Mouse (Mus musculus) forebrain, embryonic 12.5 days (tissue): Measurements from ENCODE around the gene Zcchc8. TPM values are rescaled to one million over a fixed set of nuclear protein-coding genes. Genes with fewer than 3 reads are reported as not detected.
"Not testable (repeated sequence)": the region's sequence is repeated elsewhere in the genome, so short reads cannot be mapped to it uniquely, and the experiment has no call there.

Experiments used
- ATAC-seq: fragments of 200-750 bp; cut with Nextera tagmentation; 2 replicates; pipeline ENCODE4 v1.8.0; 2017; ENCODE audit warnings: moderate TSS enrichment; ENCODE audit not compliant: low FRiP score
- H3K27ac ChIP-seq: fragments of 300-500 bp; sonication (generic); 2 replicates; pipeline ENCODE4 v1.5.1; 2016; ENCODE audit warnings: mild to moderate bottlenecking
- H3K27me3 ChIP-seq: fragments of 300-500 bp; sonication (generic); 2 replicates; pipeline ENCODE4 v1.6.1; 2016; ENCODE audit warnings: mild to moderate bottlenecking
- H3K36me3 ChIP-seq: fragments of 300-500 bp; sonication (generic); replicated peaks from 2 replicates; pipeline ENCODE4 v1.6.1; 2016; ENCODE audit warnings: mild to moderate bottlenecking
- H3K4me1 ChIP-seq: fragments of 300-500 bp; sonication (generic); 2 replicates; pipeline ENCODE4 v1.6.1; 2016
- H3K4me2 ChIP-seq: fragments of 300-500 bp; sonication (generic); 2 replicates; pipeline ENCODE4 v1.6.1; 2016; ENCODE audit warnings: mild to moderate bottlenecking, moderate library complexity
- H3K4me3 ChIP-seq: fragments of 300-500 bp; sonication (generic); replicated peaks from 2 replicates; pipeline ENCODE4 v1.5.1; 2016; ENCODE audit warnings: mild to moderate bottlenecking
- H3K9ac ChIP-seq: fragments of 300-500 bp; sonication (generic); 2 replicates; pipeline ENCODE4 v1.6.1; 2016; ENCODE audit warnings: mild to moderate bottlenecking
- H3K9me3 ChIP-seq: fragments of 300-500 bp; sonication (generic); 2 replicates; pipeline ENCODE4 v1.6.1; 2016
- WGBS: fragments of 180-500 bp; shearing (Covaris S2); methylation state at CpG from one replicate; pipeline ENCODE4 v1.1.7; 2016; 5-methylcytosine and 5-hydroxymethylcytosine counted together
- polyA plus RNA-seq: library from polyadenylated mRNA; unstranded; fragments of >200 nt; fragmentation: Nextera tagmentation; extraction: Ambion mirVana; gene quantifications from 2 replicates; pipeline ENCODE4 v1.2.1, GENCODE M21; 2016

The Zcchc8 gene
- 103 and 109 TPM in 2 replicates for polyA plus RNA-seq

DNA sequence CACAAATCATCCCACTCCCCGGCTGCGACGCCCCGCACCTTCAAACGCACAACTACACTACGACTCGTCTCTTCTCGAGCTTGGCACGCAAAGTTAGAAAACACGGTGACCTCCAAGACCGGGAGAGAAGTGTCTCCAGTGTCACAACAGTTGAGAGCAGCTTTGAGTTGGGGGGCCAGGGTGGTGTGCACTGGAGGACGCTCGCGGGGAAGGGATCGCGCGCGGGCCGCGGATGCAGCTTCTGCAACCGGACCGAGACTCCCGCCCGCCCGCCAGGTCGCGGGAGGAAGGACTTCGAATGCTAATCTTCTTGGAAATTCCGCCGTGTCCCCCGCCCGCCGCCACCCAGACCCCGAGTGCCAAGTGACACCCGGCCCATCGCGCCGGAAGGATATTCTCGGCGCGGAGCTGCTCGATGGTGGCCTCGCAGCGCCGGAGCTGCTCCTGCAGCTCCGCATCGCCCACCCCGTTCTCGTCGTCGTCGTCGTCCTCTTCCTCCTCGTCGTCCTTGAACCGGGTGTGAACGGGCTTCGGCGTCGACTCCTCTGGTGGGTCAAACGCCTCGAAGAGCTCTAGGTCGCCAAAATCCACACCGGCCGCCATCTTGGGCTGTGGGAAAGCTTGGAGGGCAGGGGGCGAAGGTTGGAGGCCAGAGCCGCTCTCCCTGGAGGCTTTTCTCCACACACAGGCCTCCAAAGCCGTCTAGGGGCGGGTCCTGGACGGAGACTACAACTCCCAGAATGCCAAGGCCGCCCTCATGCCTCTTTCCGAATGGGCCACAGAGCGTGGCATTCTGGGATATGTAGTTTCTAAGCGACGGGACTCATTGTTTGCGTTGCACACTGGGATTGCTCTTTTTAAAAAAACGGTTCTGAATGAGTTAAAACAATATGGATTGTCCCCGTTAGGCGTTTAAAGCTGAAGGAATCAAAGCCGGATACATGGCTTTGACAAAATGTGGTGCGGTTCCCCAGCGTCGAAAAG lies at the start of gene Zcchc8:
Zcchc8 (minus strand) TSS at position 773 of the 984 bp plus-strand sequence.
- Histone ChIP-seq H3K4me1 (peaks cover 17% of the 10 kb centered on the region), H3K27ac (peak within 1 kb of the TSS; percentile 86), H3K9ac (peak within 1 kb of the TSS; percentile 90), H3K27me3 (no peaks in the 10 kb centered on the region), H3K36me3 (peaks cover 20% of the 10 kb centered on the region), H3K4me3 (peak within 1 kb of the TSS; percentile 89), H3K4me2 (peak within 1 kb of the TSS; percentile 75), H3K9me3 (no peaks in the 10 kb centered on the region)
- ATAC-seq: peak; percentile 100
- under 1% methylated on average over 83 of the region's 83 CpGs for WGBS

DNA sequence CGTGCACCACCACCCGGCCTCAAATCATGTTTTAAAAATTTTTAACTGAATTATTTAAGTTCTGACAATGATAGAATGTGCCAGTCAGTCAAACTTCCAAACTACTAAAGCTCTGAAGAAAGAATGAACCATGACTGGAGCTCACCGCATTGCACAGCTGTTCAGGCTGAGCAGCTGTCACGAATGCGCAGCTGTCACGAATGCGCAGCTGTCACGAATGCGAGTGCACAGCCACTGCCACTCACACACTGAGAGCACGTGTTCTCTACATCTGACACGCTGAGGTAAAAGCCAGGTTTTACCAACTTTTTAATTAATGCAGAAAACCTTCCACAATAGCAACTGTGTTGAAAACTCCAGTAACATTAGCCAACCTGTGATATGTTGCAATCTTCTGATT lies 45.6 kb upstream of the Zcchc8 start:
- 95% methylated on average over 11 of the region's 11 CpGs for whole genome bisulfite sequencing
- not testable (repeated sequence) for H3K9ac ChIP-seq, H3K9me3 ChIP-seq, H3K27ac ChIP-seq, H3K4me1 ChIP-seq, H3K27me3 ChIP-seq, ATAC-seq, H3K4me2 ChIP-seq, H3K4me3 ChIP-seq
- H3K36me3 ChIP-seq: peaks cover 78% of the 10 kb centered on the region

DNA sequence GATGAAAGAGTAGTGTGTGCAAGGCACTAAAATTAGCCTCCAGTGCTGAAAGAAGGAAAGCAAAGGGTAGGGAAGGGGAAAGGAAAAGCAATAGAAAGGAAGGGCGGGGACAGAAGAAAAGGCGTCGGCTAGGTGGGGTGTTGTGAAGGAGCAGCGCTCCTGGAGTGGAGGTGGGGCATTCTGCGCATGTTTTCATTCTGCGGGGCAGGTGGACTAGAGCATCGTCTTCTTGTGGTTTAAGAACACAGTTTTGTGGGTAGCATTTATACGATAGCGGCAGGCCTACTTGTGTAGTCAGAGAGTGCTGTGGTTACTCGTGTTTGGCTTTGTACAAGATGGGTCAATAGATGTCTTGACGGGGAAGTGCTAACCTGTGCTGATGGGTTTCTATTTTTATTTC lies 44.6 kb upstream of the Zcchc8 start:
- ATAC-seq: no peak
- H3K9ac ChIP-seq: no peak overlapping the region
- H3K27ac ChIP-seq: no peak overlapping the region
- peaks cover 77% of the 10 kb centered on the region for H3K36me3 ChIP-seq
- 96% methylated on average over 11 of the region's 11 CpGs for WGBS
- H3K27me3 ChIP-seq: no peaks in the 10 kb centered on the region
- no peak overlapping the region for H3K4me2 ChIP-seq
- H3K9me3 ChIP-seq: no peaks in the 10 kb centered on the region
- H3K4me1 ChIP-seq: no peaks in the 10 kb centered on the region
- no peak overlapping the region for H3K4me3 ChIP-seq

DNA sequence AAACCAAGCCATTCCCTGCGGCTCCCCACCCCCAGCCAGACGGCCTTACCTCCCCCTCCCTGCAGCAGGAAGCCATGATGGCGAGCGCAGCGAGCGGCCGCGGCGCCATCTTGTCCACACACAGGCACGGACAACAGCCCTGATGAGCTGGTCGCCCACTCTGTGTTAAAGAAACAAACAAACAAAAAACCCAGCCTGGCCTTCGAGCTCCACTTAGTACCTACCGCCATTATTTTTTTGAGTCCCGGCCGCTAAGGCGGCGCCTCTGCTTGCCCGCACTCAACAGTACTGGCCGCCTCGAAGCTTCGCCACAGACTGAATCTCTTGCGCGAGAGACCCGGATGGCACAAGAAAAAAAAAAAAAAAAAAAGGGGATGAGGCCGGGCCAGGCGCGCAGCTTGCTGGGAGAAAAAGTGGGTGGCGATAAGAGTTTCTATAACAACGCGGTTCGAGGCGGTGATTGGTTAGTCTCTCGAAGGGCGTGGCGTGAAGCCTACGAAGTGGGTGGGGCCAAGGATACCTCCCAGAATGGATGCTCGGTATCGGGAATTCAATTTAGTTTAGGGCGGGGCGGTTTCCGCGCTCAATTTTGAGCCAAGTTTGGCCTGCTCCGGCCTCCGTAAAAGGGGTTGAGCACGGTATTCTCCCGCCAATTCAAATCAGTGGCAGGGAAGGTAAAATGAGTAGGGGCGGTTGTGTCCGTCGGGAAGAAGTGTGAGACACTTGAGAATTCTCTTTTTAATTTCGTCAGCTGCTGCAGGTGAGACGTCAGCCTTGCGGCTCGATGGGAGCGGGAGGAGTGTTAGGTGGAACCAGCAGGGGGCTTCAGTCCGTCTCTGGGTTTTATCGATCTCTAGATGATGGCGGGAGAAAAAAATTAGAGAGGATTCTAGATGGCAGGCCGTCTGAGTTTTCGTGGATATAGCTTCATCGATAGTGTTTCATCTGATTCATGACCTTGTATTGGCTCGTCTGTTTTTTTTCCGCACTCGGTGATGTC lies 28.5 kb upstream of the Zcchc8 start, which contains the start of the genes Rsrc2 and Kntc1:
Rsrc2 (minus strand) TSS at position 350 of the 1,000 bp plus-strand sequence.
Kntc1 (plus strand) TSS at position 652 of the 1,000 bp plus-strand sequence.
- peaks cover 12% of the 10 kb centered on the region for H3K36me3 ChIP-seq
- H3K4me2 ChIP-seq: peak within 1 kb of the TSS; percentile 81
- peak within 1 kb of the TSS; percentile 99 for H3K27ac ChIP-seq
- peaks cover 35% of the 10 kb centered on the region for H3K4me1 ChIP-seq
- peak within 1 kb of the TSS; percentile 93 for H3K9ac ChIP-seq
- no peaks in the 10 kb centered on the region for H3K9me3 ChIP-seq
- H3K27me3 ChIP-seq: no peaks in the 10 kb centered on the region
- peak within 1 kb of the TSS; percentile 85 for H3K4me3 ChIP-seq
- peak; percentile 99 for ATAC-seq
- WGBS: under 1% methylated on average over 63 of the region's 63 CpGs

DNA sequence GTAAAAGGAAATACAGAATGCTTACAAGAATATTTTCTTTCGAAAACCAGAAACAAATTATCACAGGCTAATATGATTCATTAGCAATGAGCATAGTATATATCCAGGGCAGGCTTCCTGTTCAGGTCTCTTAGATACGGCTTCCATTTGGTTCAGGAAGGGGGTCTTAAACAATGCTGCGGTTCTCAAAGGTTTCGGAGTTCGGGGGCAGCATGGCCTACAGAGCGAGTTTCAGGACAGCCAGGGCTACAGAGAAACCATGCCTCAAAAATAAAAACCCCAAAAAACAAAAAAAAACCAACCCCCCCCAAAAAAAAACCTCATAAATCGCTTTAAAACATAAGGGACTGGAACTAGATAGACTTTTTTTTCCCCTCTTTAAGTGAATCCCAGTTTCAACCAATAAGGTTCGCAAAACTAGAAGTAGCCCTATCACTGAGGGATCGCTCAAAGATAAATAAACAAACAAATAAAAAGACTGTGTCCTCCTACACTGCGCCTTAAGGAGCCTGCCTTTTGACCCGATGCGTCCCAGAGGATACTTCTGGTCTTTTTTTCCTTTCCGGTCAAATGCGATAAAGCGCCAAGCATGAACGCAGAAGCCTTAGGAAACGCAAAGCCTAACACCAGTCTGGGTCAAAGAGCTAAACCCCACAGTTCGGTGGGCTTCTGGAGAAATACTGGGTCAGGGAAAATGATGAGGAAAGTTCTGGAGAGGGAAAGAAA lies 27.6 kb upstream of the Zcchc8 start:
- no peaks in the 10 kb centered on the region for H3K27me3 ChIP-seq
- peaks cover 35% of the 10 kb centered on the region for H3K4me1 ChIP-seq
- peak overlapping the region; percentile 99 for H3K27ac ChIP-seq
- peak overlapping the region; percentile 85 for H3K4me3 ChIP-seq
- peak overlapping the region; percentile 93 for H3K9ac ChIP-seq
- H3K9me3 ChIP-seq: no peaks in the 10 kb centered on the region
- under 1% methylated on average over 18 of the region's 18 CpGs for WGBS
- H3K4me2 ChIP-seq: peak overlapping the region; percentile 81
- no peak; the same call in 1 of the 2 replicates for ATAC-seq
- peaks cover 16% of the 10 kb centered on the region for H3K36me3 ChIP-seq

DNA sequence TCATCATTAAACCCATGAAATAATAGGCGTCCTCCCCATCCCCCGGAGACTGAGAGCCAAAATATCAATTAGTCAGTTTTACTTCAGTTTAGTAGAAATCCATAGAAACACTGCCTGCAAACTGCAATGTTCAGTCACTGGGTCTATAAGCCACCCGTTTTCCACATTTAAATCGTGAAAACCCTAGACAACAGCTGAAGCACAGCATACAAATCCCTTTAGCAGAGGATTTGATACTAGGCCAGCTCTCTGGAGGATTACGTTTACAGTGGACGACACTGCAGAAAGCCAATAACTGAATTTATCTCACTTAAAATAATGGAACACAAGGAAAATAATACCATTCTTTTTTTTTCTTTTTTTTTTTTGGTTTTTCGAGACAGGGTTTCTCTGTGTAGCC lies 26.7 kb upstream of the Zcchc8 start:
- WGBS: 35% methylated on average over 7 of the region's 7 CpGs
- peak overlapping the region; percentile 85 for H3K4me3 ChIP-seq
- H3K4me2 ChIP-seq: peak overlapping the region; percentile 81
- H3K27me3 ChIP-seq: no peaks in the 10 kb centered on the region
- H3K9ac ChIP-seq: peak overlapping the region; percentile 93
- peaks cover 35% of the 10 kb centered on the region for H3K4me1 ChIP-seq
- no peak overlapping the region for H3K27ac ChIP-seq
- no peaks in the 10 kb centered on the region for H3K9me3 ChIP-seq
- no peak for ATAC-seq
- H3K36me3 ChIP-seq: peaks cover 23% of the 10 kb centered on the region

DNA sequence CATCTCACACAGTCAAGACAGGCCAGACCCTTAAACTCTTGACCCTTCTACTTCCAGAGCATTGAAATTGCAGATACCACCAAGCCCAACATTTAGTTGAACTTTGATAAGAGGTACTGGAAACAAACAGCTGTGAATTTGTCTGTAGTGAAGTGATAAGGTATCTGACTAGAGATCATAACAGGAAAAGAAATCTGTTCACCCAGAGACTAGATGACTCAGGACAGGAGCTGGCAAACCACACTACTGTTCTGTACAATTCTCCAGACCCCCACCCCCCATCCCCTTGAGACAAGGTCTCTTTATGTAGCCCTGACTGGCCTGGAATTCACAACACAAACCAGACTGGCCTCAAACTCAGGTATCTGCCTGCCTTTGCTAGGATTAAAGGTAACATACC lies 25.4 kb upstream of the Zcchc8 start:
- no peak for ATAC-seq
- H3K9ac ChIP-seq: no peak overlapping the region; the same call in 1 of the 2 replicates

DNA sequence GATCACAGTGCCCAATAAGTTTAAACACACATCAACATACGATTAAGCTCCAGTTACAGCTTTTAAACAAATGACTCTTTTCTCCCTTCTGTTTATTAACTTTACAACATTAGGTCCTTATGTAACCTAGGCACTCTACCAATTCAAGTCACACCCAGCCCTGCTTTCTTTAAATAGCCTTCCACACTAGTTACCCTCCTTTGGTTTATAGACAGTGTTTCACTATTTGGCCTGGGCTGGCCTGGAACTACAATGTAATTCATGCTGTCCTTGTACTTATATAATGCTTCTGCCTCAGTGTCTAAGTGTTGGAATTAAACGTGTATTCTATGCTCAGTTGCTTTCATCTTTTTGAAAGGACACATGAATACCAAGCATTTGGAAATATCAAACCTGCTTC lies 23.5 kb upstream of the Zcchc8 start:
- Histone ChIP-seq H3K9ac (no peak overlapping the region), H3K4me1 (peaks cover 23% of the 10 kb centered on the region), H3K27ac (no peak overlapping the region), H3K27me3 (no peaks in the 10 kb centered on the region), H3K4me3 (no peak overlapping the region), H3K36me3 (peaks cover 45% of the 10 kb centered on the region), H3K4me2 (no peak overlapping the region), H3K9me3 (no peaks in the 10 kb centered on the region)
- no peak for ATAC-seq
- 89% methylated on average over 2 of the region's 2 CpGs for WGBS

More for the DNA sequence above, 25.4 kb upstream of the Zcchc8 start:
- Histone ChIP-seq H3K27me3 (no peaks in the 10 kb centered on the region), H3K4me2 (peak overlapping the region; percentile 81), H3K4me1 (peaks cover 35% of the 10 kb centered on the region), H3K36me3 (peaks cover 30% of the 10 kb centered on the region), H3K4me3 (peak overlapping the region; percentile 85; the same call in 1 of the 2 replicates), H3K27ac (no peak overlapping the region), H3K9me3 (no peaks in the 10 kb centered on the region)

DNA sequence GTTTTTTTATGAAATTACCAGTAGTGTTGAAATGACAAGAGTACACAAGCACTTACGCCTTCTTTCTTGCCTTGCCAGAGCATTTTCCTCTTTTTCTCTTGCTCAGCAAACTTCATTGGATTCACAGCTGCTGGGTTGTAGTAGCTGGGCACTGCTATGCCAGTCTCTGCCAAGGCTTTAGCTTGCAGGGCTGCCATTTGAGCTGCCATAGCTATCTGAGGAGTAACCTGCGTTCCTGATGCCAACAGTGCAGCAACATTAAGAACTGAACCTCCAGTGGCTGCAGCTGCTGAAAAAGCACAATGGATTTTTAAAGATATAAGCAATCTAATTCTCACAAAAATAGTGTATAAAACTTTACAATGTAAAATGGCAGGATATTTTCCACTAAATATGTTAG lies 10.1 kb upstream of the Zcchc8 start:
- Histone ChIP-seq H3K4me1 (no peaks in the 10 kb centered on the region), H3K4me3 (no peak overlapping the region), H3K36me3 (peaks cover 83% of the 10 kb centered on the region), H3K27ac (no peak overlapping the region), H3K9me3 (no peaks in the 10 kb centered on the region), H3K9ac (no peak overlapping the region), H3K4me2 (no peak overlapping the region), H3K27me3 (no peaks in the 10 kb centered on the region)
- no peak for ATAC-seq
- WGBS: 100% methylated on average over 2 of the region's 2 CpGs

DNA sequence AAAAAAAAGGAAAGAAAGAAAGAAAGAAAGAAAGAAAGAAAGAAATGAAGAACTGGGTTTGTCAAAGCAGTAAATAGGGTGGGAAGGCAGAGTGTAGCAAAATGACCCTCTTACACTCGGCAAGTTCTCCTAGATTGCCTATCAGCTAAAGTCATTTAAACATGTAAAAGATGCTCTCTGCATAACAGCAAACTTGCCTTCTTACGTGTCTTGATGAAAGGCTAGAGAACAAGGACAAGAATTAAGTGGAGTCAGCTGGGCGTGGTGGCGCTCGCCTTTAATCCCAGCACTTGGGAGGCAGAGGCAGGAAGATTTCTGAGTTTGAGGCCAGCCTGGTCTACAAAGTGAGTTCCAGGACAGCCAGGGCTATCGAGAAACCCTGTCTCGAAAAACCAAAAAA lies 2.9 kb upstream of the Zcchc8 start:
- WGBS: 87% methylated on average over 7 of the region's 7 CpGs

DNA sequence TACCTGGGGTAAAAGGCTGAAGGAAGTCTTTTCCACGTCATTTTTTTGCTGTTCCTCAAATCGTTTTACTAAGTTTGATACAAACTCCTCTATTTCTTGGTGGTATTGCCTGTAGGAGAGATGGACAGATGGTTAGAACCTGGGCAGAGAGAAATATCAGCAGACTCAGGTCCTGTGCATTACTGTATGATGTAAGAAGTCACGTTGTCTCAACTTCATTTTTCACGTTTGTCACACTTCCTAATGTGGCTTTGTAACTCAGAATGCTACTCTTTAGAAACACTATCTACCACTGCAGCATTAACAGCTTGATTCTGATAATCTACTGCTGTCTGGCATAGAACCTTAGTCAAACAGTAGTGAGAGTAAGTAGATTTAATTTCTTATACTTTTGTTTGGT lies 6.3 kb downstream of the Zcchc8 start:
- 91% methylated on average over 4 of the region's 4 CpGs for WGBS

More for the DNA sequence above, 2.9 kb upstream of the Zcchc8 start:
- H3K4me3 ChIP-seq, H3K4me2 ChIP-seq, H3K27me3 ChIP-seq, ATAC-seq, H3K9me3 ChIP-seq, H3K27ac ChIP-seq, H3K9ac ChIP-seq, H3K4me1 ChIP-seq: not testable (repeated sequence)
- H3K36me3 ChIP-seq: peaks cover 18% of the 10 kb centered on the region

More for the DNA sequence above, 6.3 kb downstream of the Zcchc8 start:
- no peak overlapping the region for H3K4me3 ChIP-seq
- H3K4me2 ChIP-seq: no peak overlapping the region
- no peak for ATAC-seq
- no peaks in the 10 kb centered on the region for H3K9me3 ChIP-seq
- no peak overlapping the region for H3K9ac ChIP-seq
- H3K27ac ChIP-seq: no peak overlapping the region
- peaks cover 80% of the 10 kb centered on the region for H3K36me3 ChIP-seq
- peaks cover 17% of the 10 kb centered on the region for H3K4me1 ChIP-seq
- no peaks in the 10 kb centered on the region for H3K27me3 ChIP-seq
